Mouse (Mus musculus) kidney, adult 11 months (tissue): ENCODE measurements around the gene Rai14.

Experiments
- DNase-seq: peaks from one replicate; pipeline ENCODE4 v3.0.0; 2022

Gene Rai14

GRCm38 (mm10) chr15:10720188-10720587 is 5.8 kb upstream of the Rai14 start:
- DNase-seq: no peak

DNA sequence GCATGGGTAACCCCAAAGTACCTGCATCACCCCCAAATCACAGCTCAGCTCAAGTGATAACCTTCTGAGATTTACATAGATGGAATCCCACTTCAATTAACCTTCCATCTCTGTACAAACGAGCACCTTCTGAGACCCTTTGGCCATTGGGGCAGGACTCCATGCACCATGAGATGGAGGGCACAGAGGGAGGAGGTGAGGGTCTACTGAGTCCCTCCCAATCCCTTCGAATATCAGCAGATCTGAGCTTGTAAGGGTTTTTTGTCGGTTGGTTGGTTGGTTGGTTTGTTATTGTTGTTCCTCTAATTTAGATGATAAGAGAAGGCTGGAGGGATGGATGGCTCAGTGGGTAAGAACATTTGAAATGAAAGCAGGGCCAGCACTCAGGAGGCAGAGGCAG is 5.1 kb upstream of the Rai14 start:
- no peak for DNase-seq

DNA sequence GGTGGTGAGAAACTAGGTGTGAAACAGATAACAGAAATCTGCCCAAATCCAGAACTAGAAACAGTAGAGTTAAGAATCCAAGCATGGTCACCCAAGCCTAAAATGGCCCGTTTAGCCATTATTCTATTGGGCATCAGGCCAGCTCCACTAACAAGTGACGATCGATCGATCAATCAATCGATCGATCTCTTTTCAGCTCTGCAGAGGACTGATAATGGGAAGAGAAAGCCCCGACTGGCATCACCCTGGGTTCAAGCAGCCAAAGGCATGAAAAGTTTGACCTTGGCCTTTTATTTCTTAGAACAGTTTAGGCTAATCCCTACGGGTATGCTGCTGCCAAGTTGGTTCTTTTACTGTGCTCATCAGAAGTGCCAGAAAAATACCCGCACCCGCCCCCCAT is 4.3 kb upstream of the Rai14 start:
- DNase-seq: no peak

- DNase-seq: no peak
Observed at GRCm38 (mm10) chr15:10717284-10717683, 2.9 kb upstream of the Rai14 start.

DNA sequence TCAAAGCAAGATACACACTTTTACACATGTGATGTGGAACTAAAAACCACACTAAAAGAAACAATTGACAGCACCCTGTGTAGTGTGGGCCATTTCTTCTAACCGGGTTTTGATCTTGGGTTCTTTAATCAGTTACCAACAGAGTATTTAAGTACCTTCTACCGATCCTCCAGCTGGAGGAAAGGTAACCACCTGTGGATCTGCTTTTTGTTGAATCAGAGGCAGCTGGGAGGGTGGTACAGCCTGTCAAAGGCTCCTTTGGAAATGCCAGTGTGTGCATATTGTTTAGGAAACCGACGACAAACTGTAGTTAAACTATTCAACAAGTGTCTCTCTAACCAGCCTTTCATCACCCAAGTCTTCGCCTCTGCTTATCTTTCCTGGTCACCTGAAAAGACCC is 1.5 kb upstream of the Rai14 start:
- DNase-seq: no peak

GRCm38 (mm10) chr15:10715139-10715505 is 698 bp upstream of the Rai14 start:
- peak; percentile 63 for DNase-seq

GRCm38 (mm10) chr15:10713626-10714316 is 653 bp downstream of the Rai14 start:
- DNase-seq: peak; percentile 34

- no peak for DNase-seq
Observed at GRCm38 (mm10) chr15:10713181-10713625, 1.2 kb downstream of the Rai14 start.

DNA sequence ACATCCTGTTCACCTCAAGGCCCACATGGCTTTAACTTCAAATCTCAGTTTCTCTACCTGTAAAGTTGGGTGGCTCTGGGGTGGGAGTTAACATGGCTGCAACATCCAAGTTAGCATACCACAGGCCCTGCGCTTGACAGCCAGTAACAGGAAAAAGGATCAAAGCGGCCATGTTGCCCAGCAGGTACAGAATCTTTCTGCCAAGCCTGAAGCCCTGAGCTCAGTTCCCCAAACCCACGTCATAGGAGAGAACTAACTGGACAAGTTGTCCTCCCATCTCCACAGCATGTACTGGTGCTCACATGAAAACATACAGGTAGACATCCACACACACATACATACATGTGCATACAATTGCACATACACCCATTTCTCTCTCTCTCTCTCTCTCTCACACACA is 2.1 kb downstream of the Rai14 start:
- DNase-seq: no peak

- DNase-seq: no peak
Observed at GRCm38 (mm10) chr15:10711231-10711630, 3.2 kb downstream of the Rai14 start.

GRCm38 (mm10) chr15:10708591-10709272 is 5.7 kb downstream of the Rai14 start:
- DNase-seq: no peak

DNA sequence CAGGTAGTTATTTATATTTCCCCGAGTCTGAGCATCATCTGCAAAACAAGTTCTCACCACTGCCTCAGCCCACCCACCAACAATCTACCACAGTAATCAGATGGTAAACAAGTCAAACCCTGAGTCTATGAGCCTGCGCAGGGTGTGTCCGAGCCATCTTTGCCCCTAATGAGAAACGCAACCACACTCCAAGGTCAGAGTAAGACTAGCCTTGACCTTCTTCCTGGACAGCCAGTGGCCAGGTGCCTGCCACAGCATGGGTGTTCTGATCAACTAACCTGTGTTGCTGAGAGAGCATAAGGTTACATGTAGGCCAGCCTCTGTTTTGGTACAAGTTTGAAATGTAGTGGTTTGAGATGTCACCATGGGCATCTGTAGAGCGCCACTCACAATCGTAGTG is 7.3 kb downstream of the Rai14 start:
- DNase-seq: no peak

- no peak for DNase-seq
Observed at GRCm38 (mm10) chr15:10706414-10706813, 8.0 kb downstream of the Rai14 start.

DNA sequence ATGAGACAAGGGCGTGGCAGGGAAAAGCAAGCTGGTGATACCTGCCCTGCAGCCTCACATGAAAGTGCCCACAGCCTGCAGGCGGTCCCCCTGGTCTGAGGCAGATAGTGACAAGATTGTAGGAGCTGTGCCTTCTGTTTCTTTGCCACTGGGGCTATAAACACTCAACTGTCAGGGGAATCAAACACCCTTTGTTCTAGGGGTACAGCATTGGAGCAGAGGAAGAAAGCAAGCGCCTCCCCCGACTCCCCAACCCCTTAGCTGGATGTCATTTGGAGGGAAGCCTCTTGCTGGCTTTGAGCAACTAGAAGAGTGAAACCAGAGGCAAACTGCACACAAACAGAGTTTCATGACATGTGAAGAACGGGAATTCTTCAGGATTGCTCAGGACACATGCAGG is 8.7 kb downstream of the Rai14 start:
- no peak for DNase-seq

DNA sequence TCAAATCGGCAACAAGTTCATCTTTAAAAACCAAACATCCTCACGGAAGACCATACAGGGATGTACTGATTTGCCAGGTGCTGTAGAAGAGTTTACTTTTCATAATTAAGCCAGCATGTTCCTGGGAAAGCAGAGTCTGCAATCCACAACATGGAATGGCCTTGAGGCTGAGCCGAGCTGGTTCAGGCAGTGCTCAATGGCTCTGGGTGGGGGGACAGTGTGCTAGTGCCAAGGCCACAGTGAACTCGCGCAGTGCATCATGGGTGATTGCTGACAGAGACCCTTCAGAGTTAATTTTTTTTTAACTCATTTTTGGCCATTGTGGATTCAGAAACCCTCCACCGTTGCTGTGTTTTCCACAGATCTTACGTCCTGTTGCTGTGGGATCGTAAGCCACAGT is 10.1 kb downstream of the Rai14 start:
- no peak for DNase-seq

DNA sequence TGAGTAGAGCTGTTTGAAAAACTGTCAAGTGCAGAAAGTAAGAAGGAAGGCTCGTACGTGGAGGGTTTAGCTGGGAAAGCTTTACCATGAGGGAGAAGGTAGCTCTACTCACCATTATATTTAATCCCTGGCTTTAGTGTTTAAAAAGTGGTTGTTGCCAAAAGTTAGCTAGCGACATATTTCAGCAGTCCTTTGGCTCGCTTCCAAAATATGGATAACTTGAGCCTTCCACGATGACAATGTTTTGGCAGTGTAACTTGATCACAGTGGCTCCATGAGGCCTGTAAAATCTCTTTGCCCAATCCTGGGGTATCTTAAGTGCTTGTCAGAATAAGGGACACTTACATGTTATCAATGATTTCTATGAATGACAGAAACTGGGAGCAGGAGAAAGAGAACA is 12.9 kb downstream of the Rai14 start:
- no peak for DNase-seq

DNA sequence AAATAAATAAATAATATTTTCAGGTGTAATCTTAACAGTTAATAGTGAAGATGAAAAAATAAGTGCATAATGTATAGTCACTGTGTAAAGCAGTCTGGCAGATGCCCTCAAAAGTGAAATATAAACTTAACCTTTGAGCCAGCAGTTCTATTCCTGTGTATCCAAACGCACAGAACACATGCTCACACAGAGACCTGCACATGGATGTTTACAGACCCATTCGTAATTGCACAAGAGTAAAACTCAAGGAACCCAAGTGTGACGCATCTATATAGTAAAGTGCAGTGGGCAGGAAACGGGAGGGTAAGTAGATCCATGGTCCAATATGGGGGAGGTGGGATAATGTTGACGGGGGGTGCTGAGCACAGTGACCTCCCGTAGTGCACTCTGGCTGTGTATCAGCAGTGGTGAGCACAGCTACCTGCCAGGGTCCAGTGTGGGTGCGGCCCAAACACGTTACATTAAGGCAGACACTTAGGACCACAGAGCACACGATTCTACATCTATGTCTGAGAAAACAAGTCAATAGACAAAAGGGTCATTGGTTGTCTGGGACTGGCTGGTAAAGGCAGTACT is 13.4 kb downstream of the Rai14 start:
- DNase-seq: no peak

DNA sequence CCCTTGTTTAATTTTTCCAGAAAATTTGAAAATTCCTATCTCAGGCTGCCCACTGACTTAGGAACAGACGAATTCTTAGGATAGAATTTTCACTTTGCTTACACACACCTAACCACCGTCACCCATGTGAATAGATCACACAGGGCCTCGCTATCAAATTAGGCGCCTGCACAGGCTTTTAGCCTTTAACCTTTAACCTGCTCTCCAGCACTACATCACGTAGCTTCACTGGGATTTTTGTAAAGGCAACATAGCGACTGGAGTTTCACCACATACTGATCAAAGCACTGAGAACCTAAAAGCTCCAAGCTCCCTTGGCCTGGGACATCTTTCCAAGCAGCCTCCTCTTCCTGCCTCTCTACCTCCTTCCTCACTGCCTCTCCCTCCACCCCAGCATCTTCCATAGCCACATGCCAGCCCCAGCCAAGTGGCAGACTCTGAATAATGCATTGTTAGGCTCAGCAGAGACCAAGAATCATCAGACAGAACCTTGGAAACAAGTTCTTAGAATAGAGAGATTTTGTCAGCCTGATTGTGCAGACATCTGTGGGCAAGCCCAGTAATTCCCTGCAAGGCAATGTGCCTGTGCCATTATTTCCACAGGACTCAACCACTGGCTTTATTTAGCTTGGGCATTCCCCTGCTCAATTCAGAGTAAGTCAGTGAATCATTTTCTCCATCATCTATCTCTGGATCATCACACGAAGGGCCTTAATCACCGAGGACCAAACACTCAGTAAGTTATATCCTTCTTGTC is 17.8 kb downstream of the Rai14 start:
- no peak for DNase-seq

DNA sequence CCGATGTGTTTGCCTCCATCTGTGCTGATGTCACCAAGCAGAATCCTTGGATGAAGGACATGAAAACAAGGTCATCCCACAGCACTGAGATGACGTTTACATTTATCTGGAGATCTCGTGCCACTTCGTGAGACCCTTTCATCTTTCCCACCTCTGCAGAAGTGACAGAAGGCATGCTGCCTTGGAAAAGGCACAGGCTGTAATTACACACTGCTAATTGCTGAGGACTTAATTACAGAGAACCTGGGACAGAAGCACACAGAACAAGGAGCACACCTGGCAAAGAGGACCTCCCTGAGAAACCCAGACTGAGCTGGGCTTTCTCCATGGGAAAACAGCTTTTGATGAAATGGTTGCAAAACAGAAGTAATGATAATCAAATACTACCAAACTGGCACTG is 21.8 kb downstream of the Rai14 start:
- no peak for DNase-seq

GRCm38 (mm10) chr15:10691481-10691880 is 22.9 kb downstream of the Rai14 start:
- DNase-seq: no peak

- no peak for DNase-seq
Observed at GRCm38 (mm10) chr15:10690973-10691372, 23.5 kb downstream of the Rai14 start.

DNA sequence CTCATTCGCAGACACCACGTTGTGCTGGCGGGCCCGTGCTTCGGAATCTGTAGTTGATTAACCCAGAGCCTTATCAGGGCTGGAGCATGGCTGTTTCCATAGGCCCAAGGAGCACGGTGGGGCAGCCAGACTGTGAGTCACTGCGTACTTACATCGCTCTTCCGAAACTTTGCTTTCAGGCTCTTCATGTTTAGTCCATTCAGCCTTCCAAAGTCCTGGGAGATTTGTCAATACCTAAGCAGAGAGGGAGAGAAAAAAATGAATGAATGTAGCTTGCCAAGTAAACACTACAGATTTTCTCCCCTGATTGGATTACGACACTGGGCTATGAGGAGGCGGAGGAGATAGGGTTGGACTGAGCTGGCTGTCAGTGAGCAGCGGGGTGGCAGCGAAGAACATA is 24.2 kb downstream of the Rai14 start:
- DNase-seq: no peak

- DNase-seq: no peak
Observed at GRCm38 (mm10) chr15:10689304-10689703, 25.1 kb downstream of the Rai14 start.

GRCm38 (mm10) chr15:10688686-10689085 is 25.7 kb downstream of the Rai14 start:
- DNase-seq: no peak
